ENCODE assay signal across 8 mouse cellular contexts in genomic region chr7:27165696-27166095, GRCm38 (mm10). TPM values are rescaled to one million over a fixed set of nuclear protein-coding genes. Genes with fewer than 3 reads are reported as not detected.
DNase-seq lines count a peak whose midpoint lies in the region; ATAC-seq and TF ChIP-seq lines count a peak whose summit lies in the region.

No protein-coding gene starts in this region.

- H3K4me1 ChIP-seq in lung, embryonic 14.5 days (ENCODE audit: insufficient read depth): peaks cover 18% of the 10 kb centered on the region
- H3K4me1 ChIP-seq in embryonic facial prominence, embryonic 13.5 days: peaks cover 56% of the 10 kb centered on the region
- H3K4me1 ChIP-seq in intestine, embryonic 14.5 days (replicated peaks; ENCODE audit: control insufficient read depth, insufficient read depth, low read length): peaks cover 35% of the 10 kb centered on the region
- peaks cover 61% of the 10 kb centered on the region for H3K4me1 ChIP-seq in neural tube, embryonic 13.5 days (replicated peaks)

- H3K4me3 ChIP-seq in lung, embryonic 14.5 days (ENCODE audit: low read depth, low read length): peak overlapping the region; percentile 71
- peak overlapping the region; percentile 74 for H3K4me3 ChIP-seq in embryonic facial prominence, embryonic 13.5 days
- H3K4me3 ChIP-seq in intestine, embryonic 14.5 days (ENCODE audit: low read depth, low read length): peak overlapping the region; percentile 72
- peak overlapping the region; percentile 73 for H3K4me3 ChIP-seq in neural tube, embryonic 13.5 days

- 2% methylated on average over 8 of the region's 8 CpGs for WGBS in lung, embryonic 14.5 days
- WGBS in embryonic facial prominence, embryonic 13.5 days: 1% methylated on average over 8 of the region's 8 CpGs
- 2% methylated on average over 8 of the region's 8 CpGs for WGBS in intestine, embryonic 14.5 days
- 4% methylated on average over 8 of the region's 8 CpGs for WGBS in neural tube, embryonic 13.5 days

- H3K27ac ChIP-seq in lung, embryonic 14.5 days (ENCODE audit: low read depth): peak overlapping the region; percentile 98; the same call in 1 of the 2 replicates
- H3K27ac ChIP-seq in embryonic facial prominence, embryonic 13.5 days: peak overlapping the region; percentile 97
- H3K27ac ChIP-seq in intestine, embryonic 14.5 days (ENCODE audit: low read depth): peak overlapping the region; percentile 98
- peak overlapping the region; percentile 98 for H3K27ac ChIP-seq in neural tube, embryonic 13.5 days (replicated peaks)

- peak overlapping the region; percentile 85 for H3K9ac ChIP-seq in lung, embryonic 14.5 days
- peak overlapping the region; percentile 87 for H3K9ac ChIP-seq in embryonic facial prominence, embryonic 13.5 days
- peak overlapping the region; percentile 87 for H3K9ac ChIP-seq in intestine, embryonic 14.5 days (ENCODE audit: low read length)
- H3K9ac ChIP-seq in neural tube, embryonic 13.5 days: peak overlapping the region; percentile 91

- peak overlapping the region; percentile 82 for H3K4me2 ChIP-seq in lung, embryonic 14.5 days
- peak overlapping the region; percentile 80 for H3K4me2 ChIP-seq in embryonic facial prominence, embryonic 13.5 days
- peak overlapping the region; percentile 89 for H3K4me2 ChIP-seq in intestine, embryonic 14.5 days (ENCODE audit: low read length)
- H3K4me2 ChIP-seq in neural tube, embryonic 13.5 days: peak overlapping the region; percentile 75

- H3K36me3 ChIP-seq in lung, embryonic 14.5 days (ENCODE audit: insufficient read depth): peaks cover 44% of the 10 kb centered on the region
- peaks cover 43% of the 10 kb centered on the region for H3K36me3 ChIP-seq in embryonic facial prominence, embryonic 13.5 days
- peaks cover 38% of the 10 kb centered on the region for H3K36me3 ChIP-seq in intestine, embryonic 14.5 days (ENCODE audit: control insufficient read depth, insufficient read depth, low read length)
- H3K36me3 ChIP-seq in neural tube, embryonic 13.5 days: peaks cover 45% of the 10 kb centered on the region

- no peak for ATAC-seq in lung, embryonic 14.5 days (ENCODE audit: insufficient read depth)
- ATAC-seq in embryonic facial prominence, embryonic 13.5 days (ENCODE audit: insufficient number of reproducible peaks, insufficient read depth, low FRiP score, low TSS enrichment, low read depth): no peak
- no peak for ATAC-seq in intestine, embryonic 14.5 days (replicated peaks; ENCODE audit: low FRiP score, low TSS enrichment, low read depth)
- no peak; the same call in 1 of the 2 replicates for ATAC-seq in neural tube, embryonic 13.5 days (ENCODE audit: low read depth)

- no peaks in the 10 kb centered on the region for H3K27me3 ChIP-seq in lung, embryonic 14.5 days (ENCODE audit: insufficient read depth, low read length)
- no peaks in the 10 kb centered on the region for H3K27me3 ChIP-seq in embryonic facial prominence, embryonic 13.5 days
- H3K27me3 ChIP-seq in intestine, embryonic 14.5 days (replicated peaks; ENCODE audit: control insufficient read depth, insufficient read depth, low read length): no peaks in the 10 kb centered on the region
- H3K27me3 ChIP-seq in neural tube, embryonic 13.5 days: no peaks in the 10 kb centered on the region

- no peak for TF ChIP-seq CTCF in lung, embryonic 14.5 days (IDR thresholded peaks at IDR 0.05; ENCODE audit: low read depth)

- DNase-seq in lung, embryonic 14.5 days: no peak
- no peak for DNase-seq in lung, postnatal 36 days
- no peak for DNase-seq in intestine, embryonic 14.5 days (ENCODE audit: low spot score)
- DNase-seq in right cerebral cortex, postnatal 36 days (ENCODE audit: low spot score in 2 of 2): no peak
- DNase-seq in testis, postnatal 10 days (ENCODE audit: low spot score): no peak
- no peak for DNase-seq in kidney, postnatal 4 days

- no peaks in the 10 kb centered on the region for H3K9me3 ChIP-seq in lung, embryonic 14.5 days (ENCODE audit: low read depth, low read length)
- no peaks in the 10 kb centered on the region for H3K9me3 ChIP-seq in embryonic facial prominence, embryonic 13.5 days
- H3K9me3 ChIP-seq in intestine, embryonic 14.5 days (ENCODE audit: control insufficient read depth, low read length): no peaks in the 10 kb centered on the region
- no peaks in the 10 kb centered on the region for H3K9me3 ChIP-seq in neural tube, embryonic 13.5 days

RNA-seq across cellular contexts. Expression of gene Egln2, which starts 0.9 kb away (rescaled TPM):
- polyA plus RNA-seq in lung, embryonic 14.5 days (2014; fragmentation: Nextera tagmentation; extraction: Ambion mirVana): 48.4 and 50.0 TPM in 2 replicates
- polyA plus RNA-seq in embryonic facial prominence, embryonic 13.5 days (2015; fragmentation: Nextera tagmentation; extraction: Ambion mirVana): 69.2 and 77.7 TPM in 2 replicates
- 39.3 and 43.1 TPM in 2 replicates for polyA plus RNA-seq in intestine, embryonic 14.5 days (2014; fragmentation: Nextera tagmentation; extraction: Ambion mirVana)
- polyA plus RNA-seq in neural tube, embryonic 13.5 days (2015; fragmentation: Nextera tagmentation; extraction: Ambion mirVana): 78.8 and 89.1 TPM in 2 replicates

RNA-seq across cellular contexts. Expression of gene Cyp2t4, which starts 12.2 kb away (rescaled TPM):
- polyA plus RNA-seq in lung, embryonic 14.5 days (2014; fragmentation: Nextera tagmentation; extraction: Ambion mirVana): 0.11 and 0.20 TPM in 2 replicates
- 0.25 and 0.32 TPM in 2 replicates for polyA plus RNA-seq in embryonic facial prominence, embryonic 13.5 days (2015; fragmentation: Nextera tagmentation; extraction: Ambion mirVana)
- polyA plus RNA-seq in intestine, embryonic 14.5 days (2014; fragmentation: Nextera tagmentation; extraction: Ambion mirVana): 0.12 TPM in 2 replicates
- polyA plus RNA-seq in neural tube, embryonic 13.5 days (2015; fragmentation: Nextera tagmentation; extraction: Ambion mirVana): 0.21 TPM in 1 of 2 replicates, not detected in the other

RNA-seq across cellular contexts. Expression of gene Rab4b, which starts 13.0 kb away (rescaled TPM):
- 59.4 and 62.1 TPM in 2 replicates for polyA plus RNA-seq in lung, embryonic 14.5 days (2014; fragmentation: Nextera tagmentation; extraction: Ambion mirVana)
- 72.2 and 74.2 TPM in 2 replicates for polyA plus RNA-seq in embryonic facial prominence, embryonic 13.5 days (2015; fragmentation: Nextera tagmentation; extraction: Ambion mirVana)
- 59.8 and 60.8 TPM in 2 replicates for polyA plus RNA-seq in intestine, embryonic 14.5 days (2014; fragmentation: Nextera tagmentation; extraction: Ambion mirVana)
- polyA plus RNA-seq in neural tube, embryonic 13.5 days (2015; fragmentation: Nextera tagmentation; extraction: Ambion mirVana): 114 and 125 TPM in 2 replicates

RNA-seq across cellular contexts. Expression of gene Gm21983, which starts 15.2 kb away (rescaled TPM):
- 0.55 and 1.5 TPM in 2 replicates for polyA plus RNA-seq in lung, embryonic 14.5 days (2014; fragmentation: Nextera tagmentation; extraction: Ambion mirVana)
- 2.2 and 5.2 TPM in 2 replicates for polyA plus RNA-seq in embryonic facial prominence, embryonic 13.5 days (2015; fragmentation: Nextera tagmentation; extraction: Ambion mirVana)
- polyA plus RNA-seq in intestine, embryonic 14.5 days (2014; fragmentation: Nextera tagmentation; extraction: Ambion mirVana): 0.52 TPM in 1 of 2 replicates, not detected in the other
- 0.35 TPM in 1 of 2 replicates, not detected in the other for polyA plus RNA-seq in neural tube, embryonic 13.5 days (2015; fragmentation: Nextera tagmentation; extraction: Ambion mirVana)

RNA-seq across cellular contexts. Expression of gene Mia, which starts 15.3 kb away (rescaled TPM):
- polyA plus RNA-seq in lung, embryonic 14.5 days (2014; fragmentation: Nextera tagmentation; extraction: Ambion mirVana): 155 and 161 TPM in 2 replicates
- polyA plus RNA-seq in embryonic facial prominence, embryonic 13.5 days (2015; fragmentation: Nextera tagmentation; extraction: Ambion mirVana): 60.5 and 96.6 TPM in 2 replicates
- polyA plus RNA-seq in intestine, embryonic 14.5 days (2014; fragmentation: Nextera tagmentation; extraction: Ambion mirVana): 0.34 and 11.1 TPM in 2 replicates
- polyA plus RNA-seq in neural tube, embryonic 13.5 days (2015; fragmentation: Nextera tagmentation; extraction: Ambion mirVana): 9.7 and 13.9 TPM in 2 replicates
